Mouse (Mus musculus) kidney, adult 2 months (tissue): ENCODE data around the gene Cog1.

Experiments
- CTCF ChIP-seq: fragments of 200-500 bp; conservative IDR thresholded peaks from 2 replicates; pipeline ENCODE4 v1.5.1; 2011; ENCODE audit warnings: low read depth, mild to moderate bottlenecking, control low read depth, low read length, moderate library complexity, mixed read lengths; ENCODE audit not compliant: insufficient read depth, insufficient read length
- POLR2A ChIP-seq: fragments of 200-500 bp; IDR thresholded peaks from one replicate; pipeline ENCODE4 v1.6.1; 2011; ENCODE audit warnings: low read depth, low read length, control low read depth

- TF ChIP-seq CTCF: no peak
- no peak for TF ChIP-seq POLR2A
These were observed 41.4 kb upstream of the Cog1 start for GRCm38 (mm10) chr11:113607556-113607955.
